Mouse (Mus musculus) adrenal gland (tissue): ENCODE measurements around the gene Nrcam.

ENCODE experiments used
- intact Hi-C: fragments of 180-260 bp; cut with DNase I; formaldehyde crosslinking; loops from one replicate; pipeline ENCODE4 v1.15.1; 2025

Nrcam gene

GRCm38 (mm10) chr12:44601410-44602149, 272.9 kb downstream of the Nrcam start:
- intact Hi-C loops, result loop anchor here (5.0 kb wide), 1 partner anchor 586 kb away; no protein-coding TSS in a partner anchor

GRCm38 (mm10) chr12:44602269-44602957, 273.7 kb downstream of the Nrcam start:
- intact Hi-C loops, result loop anchor here (5.0 kb wide), 1 partner anchor 585 kb away; no protein-coding TSS in a partner anchor

DNA sequence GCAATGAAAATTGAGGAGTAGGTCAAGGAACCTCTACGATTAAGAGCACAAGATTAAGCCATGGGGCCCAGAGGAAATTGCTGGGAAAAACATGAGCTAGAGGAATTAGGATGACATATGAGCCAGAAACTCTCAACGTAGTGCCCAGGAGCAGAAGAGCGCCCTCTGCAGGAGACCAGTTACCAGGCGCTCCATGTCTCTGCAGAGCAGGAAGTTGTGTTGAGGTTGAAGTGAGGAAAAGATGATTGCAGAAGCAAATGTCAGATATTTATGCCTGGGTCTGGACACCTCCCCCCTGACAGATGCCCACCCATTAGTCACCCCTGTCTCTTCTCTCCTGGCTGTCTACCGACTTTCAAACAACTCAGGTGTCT, 274.3 kb downstream of the Nrcam start:
- intact Hi-C loops, result loop anchor here (5.0 kb wide), 1 partner anchor 584 kb away; no protein-coding TSS in a partner anchor

- intact Hi-C loops, result no loop called here
Observed at GRCm38 (mm10) chr12:44617001-44617421, 288.3 kb downstream of the Nrcam start.

DNA sequence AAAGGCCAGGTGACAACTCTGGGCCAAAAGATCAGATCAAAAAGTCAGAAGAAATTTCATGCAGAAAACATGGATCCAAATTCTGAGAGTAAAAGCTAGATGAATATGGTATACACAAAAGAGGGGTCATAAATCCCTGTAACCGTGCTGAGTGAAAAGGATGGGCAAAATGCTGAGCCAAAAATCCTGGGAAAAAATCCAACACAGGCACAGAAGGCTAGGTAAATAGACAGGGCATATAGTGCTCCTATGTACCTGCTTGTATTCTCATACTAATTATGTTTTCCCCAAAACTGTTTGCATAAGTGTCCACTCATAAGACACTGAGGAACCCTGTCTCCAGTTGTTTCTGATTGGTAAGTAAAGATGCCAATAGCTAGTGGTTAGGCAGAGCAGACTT, 288.8 kb downstream of the Nrcam start:
- intact Hi-C loops, result no loop called here

DNA sequence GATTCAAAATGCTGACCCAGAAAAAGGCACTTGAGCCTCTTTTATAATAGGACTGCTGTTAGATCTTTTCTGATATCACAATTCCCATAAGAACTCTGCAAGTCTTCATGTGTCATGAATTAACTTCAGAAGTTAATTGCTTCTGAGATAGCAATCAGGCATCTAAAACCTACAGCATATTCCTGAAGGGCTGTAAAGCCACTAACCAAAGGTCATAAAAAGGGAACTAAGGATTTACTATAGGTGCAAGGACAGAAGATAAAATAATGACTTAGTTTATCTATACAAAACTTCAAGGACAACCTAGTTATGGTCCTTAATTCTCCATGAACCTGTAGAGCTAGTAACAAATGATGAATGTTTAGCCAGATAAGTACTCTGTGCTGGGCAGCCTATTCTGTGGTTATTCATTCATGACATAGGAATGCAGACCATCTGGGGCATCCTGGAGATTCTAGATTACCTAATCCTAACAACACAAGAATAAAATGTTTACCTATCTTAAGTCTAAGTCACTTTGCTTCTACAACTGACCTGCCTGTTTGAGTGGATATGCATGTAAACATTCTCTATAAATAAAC, 310.7 kb downstream of the Nrcam start:
- intact Hi-C loops, result no loop called here

- intact Hi-C loops, result no loop called here
Observed at GRCm38 (mm10) chr12:44640579-44640978, 311.9 kb downstream of the Nrcam start.
